Mouse (Mus musculus): ENCODE data around the gene Lancl1. TPM values are rescaled to one million over a fixed set of nuclear protein-coding genes. Genes with fewer than 3 reads are reported as not detected.

The Lancl1 gene
- polyA plus RNA-seq, 1 experiment: 39.5 TPM

DNA sequence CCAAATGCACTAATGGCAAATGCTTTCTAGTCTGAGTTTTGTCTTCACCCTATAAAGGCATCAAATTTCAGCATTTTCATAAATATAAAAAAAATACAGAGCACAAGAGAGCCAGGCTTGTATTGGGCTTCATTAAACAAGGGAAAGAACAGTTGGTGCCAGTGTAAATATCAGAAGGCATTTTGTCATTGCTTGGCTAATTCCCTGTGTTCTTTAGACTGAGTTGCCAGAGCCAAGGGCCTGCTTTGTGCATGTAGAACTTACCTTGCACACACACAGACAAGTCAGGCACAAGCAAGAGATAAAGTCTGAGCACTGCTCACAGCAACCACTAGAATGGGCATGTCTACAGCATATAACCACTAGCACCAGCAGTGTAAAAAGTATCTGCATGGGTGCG is 40.1 kb downstream of the Lancl1 start:
- no peak for TF ChIP-seq CEBPB (IDR thresholded peaks at IDR 0.05; ENCODE audit: low read depth)
- TF ChIP-seq MYOG (IDR thresholded peaks at IDR 0.05; ENCODE audit: control insufficient read depth, extremely low read depth, insufficient read length): no peak
- no peak for TF ChIP-seq CTCF (IDR thresholded peaks at IDR 0.05; ENCODE audit: control insufficient read depth, insufficient read depth, insufficient read length)
- no peak for TF ChIP-seq FOSL1 (IDR thresholded peaks at IDR 0.05; ENCODE audit: insufficient read depth, low read length, poor library complexity, severe bottlenecking)
- no peak for TF ChIP-seq MYOD1 (IDR thresholded peaks at IDR 0.05; ENCODE audit: control insufficient read depth, insufficient read length, low read depth)
- TF ChIP-seq USF1 (IDR thresholded peaks at IDR 0.05; ENCODE audit: low read depth): no peak
- no peak overlapping the region for H3K4me3 ChIP-seq (ENCODE audit: insufficient read depth, poor library complexity, severe bottlenecking)

DNA sequence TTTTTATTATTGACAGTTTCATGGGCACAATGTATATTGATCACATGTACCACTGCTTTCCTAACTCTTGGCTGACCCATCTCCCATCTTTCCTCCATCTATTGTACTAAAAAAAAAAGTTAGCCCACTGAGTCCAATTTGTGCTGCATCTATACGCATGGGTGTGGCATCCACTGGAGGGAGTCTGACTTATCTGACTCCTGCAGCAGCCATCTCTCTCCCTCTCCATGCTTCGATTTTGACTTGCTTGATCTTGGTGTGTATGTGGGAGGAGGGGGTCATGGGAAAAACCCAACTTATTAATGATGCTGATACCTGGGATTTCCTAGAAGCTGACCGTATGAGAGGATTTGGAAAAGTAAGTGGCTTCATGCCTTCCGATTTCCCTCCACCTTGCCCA is 40.5 kb downstream of the Lancl1 start:
- no peak overlapping the region for H3K4me3 ChIP-seq (ENCODE audit: insufficient read depth, poor library complexity, severe bottlenecking)
- no peak for TF ChIP-seq CEBPB (IDR thresholded peaks at IDR 0.05; ENCODE audit: low read depth)
- no peaks in the 10 kb centered on the region for H3K79me2 ChIP-seq (ENCODE audit: control insufficient read depth, insufficient read depth)
- H3K79me3 ChIP-seq (ENCODE audit: low read depth): no peaks in the 10 kb centered on the region
- no peaks in the 10 kb centered on the region for H3K27me3 ChIP-seq (ENCODE audit: control insufficient read depth, insufficient read depth, insufficient read length)
- H3K36me3 ChIP-seq (ENCODE audit: control insufficient read depth, insufficient read depth): peaks cover 3% of the 10 kb centered on the region
- no peak overlapping the region for H3ac ChIP-seq (ENCODE audit: control insufficient read depth, insufficient read length, low read depth)

More for the DNA sequence above, 40.1 kb downstream of the Lancl1 start:
- Histone ChIP-seq H3ac (ENCODE audit: control insufficient read depth, insufficient read length, low read depth) (no peak overlapping the region), H3K27me3 (ENCODE audit: control insufficient read depth, insufficient read depth, insufficient read length) (no peaks in the 10 kb centered on the region), H3K79me3 (ENCODE audit: low read depth) (no peaks in the 10 kb centered on the region), H3K79me2 (ENCODE audit: control insufficient read depth, insufficient read depth) (no peaks in the 10 kb centered on the region), H3K36me3 (ENCODE audit: control insufficient read depth, insufficient read depth) (peaks cover 7% of the 10 kb centered on the region)

DNA sequence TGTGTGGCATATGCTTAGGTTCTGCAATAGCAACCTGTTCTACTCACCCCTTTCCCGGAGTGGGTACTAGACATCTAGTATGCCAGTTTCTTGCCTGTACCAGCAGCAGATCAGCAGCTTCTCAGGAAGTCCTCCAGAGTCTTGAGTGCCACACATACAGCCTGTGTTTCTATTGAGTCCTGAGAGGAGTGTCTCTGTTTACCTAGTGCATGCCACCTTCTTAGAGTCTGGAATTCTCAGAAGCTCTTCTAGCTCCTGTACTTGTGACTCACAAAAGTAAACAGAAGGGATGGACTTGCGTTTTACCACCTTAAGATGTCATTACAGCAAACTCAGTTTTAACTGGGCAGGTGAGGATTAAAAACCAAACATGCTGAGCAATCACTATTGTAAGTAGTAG is 41.9 kb downstream of the Lancl1 start:
- no peaks in the 10 kb centered on the region for H3K27me3 ChIP-seq (ENCODE audit: control insufficient read depth, insufficient read depth, insufficient read length)
- no peaks in the 10 kb centered on the region for H3K79me2 ChIP-seq (ENCODE audit: control insufficient read depth, insufficient read depth)
- TF ChIP-seq MYOG (IDR thresholded peaks at IDR 0.05; ENCODE audit: control insufficient read depth, extremely low read depth, insufficient read length) (no peak), CEBPB (IDR thresholded peaks at IDR 0.05; ENCODE audit: low read depth) (no peak), MAX (IDR thresholded peaks at IDR 0.05) (no peak), MYOD1 (IDR thresholded peaks at IDR 0.05; ENCODE audit: control insufficient read depth, insufficient read length, low read depth) (no peak)
- H3K79me3 ChIP-seq (ENCODE audit: low read depth): no peaks in the 10 kb centered on the region
- H3ac ChIP-seq (ENCODE audit: control insufficient read depth, insufficient read length, low read depth): no peak overlapping the region
- H3K36me3 ChIP-seq (ENCODE audit: control insufficient read depth, insufficient read depth): no peaks in the 10 kb centered on the region
- H3K4me3 ChIP-seq (ENCODE audit: insufficient read depth, poor library complexity, severe bottlenecking): no peak overlapping the region

DNA sequence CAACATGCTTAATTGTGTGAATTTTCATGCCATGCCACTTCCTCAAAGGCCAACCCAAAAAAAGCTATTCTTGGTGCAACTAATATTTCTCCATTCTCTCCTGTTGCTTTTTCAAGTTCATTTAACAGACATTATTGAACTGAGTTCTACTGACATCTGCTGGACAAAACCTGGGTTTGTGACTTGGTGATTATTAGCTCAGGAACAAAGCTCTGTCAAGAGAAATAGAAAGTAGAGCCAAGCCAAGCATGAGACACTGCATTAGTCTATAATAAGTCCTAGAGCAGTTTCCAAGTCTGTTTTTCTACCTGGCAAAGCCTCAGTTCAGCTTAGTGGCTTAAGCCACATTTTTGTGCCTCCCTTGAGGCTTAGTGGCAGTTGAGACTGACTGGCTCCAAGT is 45.9 kb downstream of the Lancl1 start:
- Histone ChIP-seq H3K27me3 (ENCODE audit: control insufficient read depth, insufficient read depth, insufficient read length) (no peaks in the 10 kb centered on the region), H3K79me3 (ENCODE audit: low read depth) (no peaks in the 10 kb centered on the region), H3K4me3 (ENCODE audit: insufficient read depth, poor library complexity, severe bottlenecking) (no peak overlapping the region), H3ac (ENCODE audit: control insufficient read depth, insufficient read length, low read depth) (no peak overlapping the region), H3K79me2 (ENCODE audit: control insufficient read depth, insufficient read depth) (no peaks in the 10 kb centered on the region), H3K36me3 (ENCODE audit: control insufficient read depth, insufficient read depth) (no peaks in the 10 kb centered on the region)
- TF ChIP-seq MYOD1 (IDR thresholded peaks at IDR 0.05; ENCODE audit: control insufficient read depth, insufficient read length, low read depth) (no peak), USF1 (IDR thresholded peaks at IDR 0.05; ENCODE audit: low read depth) (no peak)

DNA sequence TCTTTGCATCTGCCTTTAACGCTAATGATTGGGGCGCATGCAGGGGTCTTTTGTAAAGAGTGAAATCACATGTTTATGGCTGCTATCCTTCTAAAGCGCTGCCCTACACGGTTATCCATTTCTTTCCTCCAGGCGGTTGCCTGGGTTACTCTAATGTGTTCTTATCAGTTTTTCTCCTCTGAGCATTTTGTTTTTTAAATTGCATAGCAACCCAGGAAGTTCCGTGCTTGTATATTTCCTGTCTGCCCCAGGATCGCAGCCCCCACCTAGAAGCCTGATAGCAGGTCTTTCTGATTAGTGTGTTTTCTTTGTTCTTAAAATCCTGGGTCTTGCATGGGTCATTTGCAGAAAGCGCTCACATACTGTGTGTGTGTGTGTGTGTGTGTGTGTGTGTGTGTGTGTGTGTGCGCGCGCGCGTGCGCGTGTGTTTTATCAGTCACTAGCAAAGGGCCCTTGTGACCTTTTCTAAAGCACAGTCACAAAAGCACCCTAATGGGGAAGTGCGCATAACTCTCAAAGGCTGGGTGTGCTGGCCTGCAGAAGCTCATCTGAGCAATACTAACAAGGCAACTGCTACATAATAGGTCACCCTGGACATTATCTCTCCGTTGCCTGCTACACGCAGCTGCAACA is 51.0 kb downstream of the Lancl1 start:
- Histone ChIP-seq H3K36me3 (ENCODE audit: control insufficient read depth, insufficient read depth) (no peaks in the 10 kb centered on the region), H3K4me3 (ENCODE audit: insufficient read depth, poor library complexity, severe bottlenecking) (no peak overlapping the region), H3K79me2 (ENCODE audit: control insufficient read depth, insufficient read depth) (no peaks in the 10 kb centered on the region), H3K27me3 (ENCODE audit: control insufficient read depth, insufficient read depth, insufficient read length) (no peaks in the 10 kb centered on the region), H3K79me3 (ENCODE audit: low read depth) (no peaks in the 10 kb centered on the region), H3ac (ENCODE audit: control insufficient read depth, insufficient read length, low read depth) (no peak overlapping the region)
- TF ChIP-seq MYOG (IDR thresholded peaks at IDR 0.05; ENCODE audit: control insufficient read depth, extremely low read depth, insufficient read length): no peak

DNA sequence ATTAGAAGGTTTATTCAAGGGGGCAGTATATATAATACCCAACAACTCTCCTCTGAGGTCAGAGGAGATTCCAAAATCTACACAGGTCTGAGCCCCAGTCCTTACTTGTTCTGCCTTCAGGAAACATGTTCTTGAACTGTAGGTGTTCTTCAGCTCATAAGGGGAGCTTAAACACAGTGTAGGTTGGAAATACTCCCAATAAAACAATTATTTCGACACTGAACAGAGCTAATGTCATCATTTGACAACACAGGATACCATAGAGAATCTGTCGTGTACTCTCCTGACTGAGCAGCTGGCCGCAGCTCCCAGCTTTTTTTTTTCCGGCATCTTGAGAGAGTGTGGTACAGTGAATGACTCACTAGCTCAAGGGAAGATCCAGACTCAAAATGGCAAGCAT is 52.8 kb downstream of the Lancl1 start:
- Histone ChIP-seq H3ac (ENCODE audit: control insufficient read depth, insufficient read length, low read depth) (no peak overlapping the region), H3K79me3 (ENCODE audit: low read depth) (no peaks in the 10 kb centered on the region), H3K36me3 (ENCODE audit: control insufficient read depth, insufficient read depth) (no peaks in the 10 kb centered on the region), H3K79me2 (ENCODE audit: control insufficient read depth, insufficient read depth) (no peaks in the 10 kb centered on the region), H3K4me3 (ENCODE audit: insufficient read depth, poor library complexity, severe bottlenecking) (no peak overlapping the region), H3K27me3 (ENCODE audit: control insufficient read depth, insufficient read depth, insufficient read length) (no peaks in the 10 kb centered on the region)
- TF ChIP-seq MYOD1 (IDR thresholded peaks at IDR 0.05; ENCODE audit: control insufficient read depth, insufficient read length, low read depth) (no peak), FOSL1 (IDR thresholded peaks at IDR 0.05; ENCODE audit: insufficient read depth, low read length, poor library complexity, severe bottlenecking) (no peak), CTCF (IDR thresholded peaks at IDR 0.05; ENCODE audit: control insufficient read depth, insufficient read depth, insufficient read length) (no peak), MYOG (IDR thresholded peaks at IDR 0.05; ENCODE audit: control insufficient read depth, extremely low read depth, insufficient read length) (no peak), MAX (IDR thresholded peaks at IDR 0.05) (no peak), USF1 (IDR thresholded peaks at IDR 0.05; ENCODE audit: low read depth) (no peak), CEBPB (IDR thresholded peaks at IDR 0.05; ENCODE audit: low read depth) (no peak)

All from C2C12 (cell line).